Comparison of ENCODE assay signal across 18 mouse cellular contexts in the genomic region with DNA sequence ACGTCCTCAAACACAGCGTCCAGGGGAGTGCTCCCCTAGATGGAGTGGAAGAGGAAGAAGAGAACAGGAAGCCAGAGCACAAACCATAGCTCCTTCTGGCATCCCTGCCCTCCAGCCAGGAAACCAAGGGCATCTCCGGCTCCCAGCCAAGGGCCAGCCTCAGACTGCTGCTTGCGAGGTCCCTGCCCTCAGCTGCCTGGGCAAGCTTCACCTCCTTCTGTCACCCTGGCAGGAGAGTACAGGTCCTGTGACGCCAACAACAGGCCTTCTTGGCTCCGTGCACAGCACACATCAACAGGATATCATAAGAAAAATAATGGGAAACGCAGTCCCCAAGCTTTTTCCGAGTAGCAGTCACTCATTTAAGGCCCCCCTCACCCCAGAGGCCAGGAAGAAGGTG.
DNase-seq lines count a peak whose midpoint lies in the region; TF ChIP-seq lines count a peak whose summit lies in the region.
"Had no signal": no experiment of that assay in that cellular context is flagged by ENCODE, and none has a peak within 500 bp of the region (broad histone marks: within the 10 kb centered on the region; RNA-seq: fewer than 3 reads in every experiment).

No protein-coding gene starts in this region.

- H3K27ac ChIP-seq in cerebellum, adult 2 months (ENCODE audit: insufficient read depth, low read length) = no peak overlapping the region
- H3K27ac ChIP-seq: embryonic facial prominence, embryonic 10.5 days; heart, adult 2 months; hindbrain, embryonic 15.5 days; limb, embryonic 12.5 days; liver, embryonic 12.5 days; lung, embryonic 15.5 days; stomach, postnatal 0 days had no signal

- WGBS in lung, adult 2 months = 49% methylated on average over 8 of the region's 8 CpGs
- 12% methylated on average over 8 of the region's 8 CpGs for whole genome bisulfite sequencing in cerebellum, adult 2 months

- no peak for TF ChIP-seq POLR2A in lung, adult 2 months (IDR thresholded peaks at IDR 0.05; ENCODE audit: borderline replicate concordance, extremely low read depth, low read depth, low read length)
- TF ChIP-seq POLR2A in cerebellum, adult 2 months (IDR thresholded peaks at IDR 0.05; ENCODE audit: borderline replicate concordance, insufficient read depth, low read length) = no peak

- DNase-seq in adrenal gland, postnatal 25 days = peak; percentile 14
- DNase-seq in adrenal gland, postnatal 4 days (ENCODE audit: low spot score in 2 of 2) = no peak
- peak; percentile 27 to 54 for DNase-seq in lung, adult 18-20 months
- no peak for DNase-seq in lung, adult 2 months
- DNase-seq in cerebellum, adult 2 months = peak; percentile 91 to 95
- DNase-seq in cerebellum, postnatal 36 days = peak; percentile 88
- no peak for DNase-seq in urinary bladder, postnatal 25 days (ENCODE audit: low spot score)
- no peak for DNase-seq in spleen, postnatal 14 days (ENCODE audit: low spot score in 2 of 2)
- DNase-seq: adrenal gland, adult 2 months; heart, adult 2 months; kidney, postnatal 36 days; right cerebral cortex, postnatal 4 days had no signal

- H3K4me1 ChIP-seq in lung, adult 2 months (ENCODE audit: control insufficient read depth, insufficient read depth, low read length) = no peaks in the 10 kb centered on the region
- peaks cover 27% of the 10 kb centered on the region for H3K4me1 ChIP-seq in cerebellum, adult 2 months (ENCODE audit: control insufficient read depth, insufficient read depth, low read length)
- H3K4me1 ChIP-seq: embryonic facial prominence, embryonic 10.5 days; limb, embryonic 12.5 days; liver, embryonic 12.5 days; lung, embryonic 15.5 days had no signal

- no peak overlapping the region for H3K4me3 ChIP-seq in lung, adult 2 months (replicated peaks; ENCODE audit: extremely low read depth, low read depth, low read length)
- H3K4me3 ChIP-seq in cerebellum, adult 2 months (replicated peaks; ENCODE audit: insufficient read depth, low read depth, low read length) = no peak overlapping the region
- H3K4me3 ChIP-seq: embryonic facial prominence, embryonic 10.5 days; heart, adult 2 months; hindbrain, embryonic 15.5 days; limb, embryonic 12.5 days; liver, embryonic 12.5 days; lung, embryonic 15.5 days had no signal

- no peak for TF ChIP-seq CTCF in lung, adult 2 months (IDR thresholded peaks at IDR 0.05; ENCODE audit: insufficient read depth, low read length)
- TF ChIP-seq CTCF in cerebellum, adult 2 months (IDR thresholded peaks at IDR 0.05; ENCODE audit: borderline replicate concordance, insufficient read depth, low read depth, low read length) = no peak

- H3K27me3 ChIP-seq in cerebellum, adult 2 months (ENCODE audit: control insufficient read depth, insufficient read depth, low read length) = no peaks in the 10 kb centered on the region
- H3K27me3 ChIP-seq: hindbrain, embryonic 15.5 days; limb, embryonic 12.5 days; liver, embryonic 12.5 days; lung, embryonic 15.5 days had no signal

Comparison
In these comparisons a context has a peak if more than half of its experiments do, and no peak if none do; other contexts are left out.
1. DNase-seq: peak in adrenal gland, postnatal 25 days (single experiment), lung, adult 18-20 months (2 of 2), cerebellum, adult 2 months (2 of 2) and cerebellum, postnatal 36 days (2 of 2); none in adrenal gland, postnatal 4 days (0 of 2), lung, adult 2 months (single experiment), urinary bladder, postnatal 25 days (single experiment) and spleen, postnatal 14 days (0 of 2).